Mouse (Mus musculus): ENCODE data around the gene Mrpl20.

- TF ChIP-seq POLR2A (IDR thresholded peaks at IDR 0.05; ENCODE audit: extremely low read depth, insufficient read depth, low read length) (no peak), CTCF (IDR thresholded peaks at IDR 0.05; ENCODE audit: low read depth, low read length) (no peak)
Observed at GRCm38 (mm10) chr4:155769496-155769879, 33.2 kb upstream of the Mrpl20 start.

Data from liver, adult 2 months (tissue).